Mouse (Mus musculus): ENCODE measurements at regions not wholly inside any gene's neighbourhood (a gene's known extent, or its start where the extent isn't known, plus 50 kb on each side); places are given as distances from the start of the nearest gene placed in this dataset.

GRCm38 (mm10) chr11:24305145-24305553, 227.3 kb downstream of the Bcl11a start:
- Histone ChIP-seq H3K9me3 (ENCODE audit: control insufficient read depth, low read length) (no peaks in the 10 kb centered on the region), H3K36me3 (ENCODE audit: control insufficient read depth, insufficient read depth, low read length) (no peaks in the 10 kb centered on the region), H3K4me1 (ENCODE audit: control insufficient read depth, insufficient read depth, low read length) (peaks cover 22% of the 10 kb centered on the region), H3K4me2 (ENCODE audit: low read depth) (peak overlapping the region; percentile 54), H3K9ac (ENCODE audit: low read length) (peak overlapping the region; percentile 37; the same call in 1 of the 2 replicates), H3K27ac (ENCODE audit: low read depth, low read length) (peak overlapping the region; percentile 45), H3K4me3 (ENCODE audit: low read depth, low read length) (peak overlapping the region; percentile 24), H3K27me3 (ENCODE audit: control insufficient read depth, insufficient read depth, low read length) (no peaks in the 10 kb centered on the region)
- peak; percentile 89 for ATAC-seq (ENCODE audit: insufficient read depth, low FRiP score, low TSS enrichment)
- DNase-seq (ENCODE audit: low spot score) = peak; percentile 87
- WGBS = 1% methylated on average over 17 of the region's 17 CpGs

DNA sequence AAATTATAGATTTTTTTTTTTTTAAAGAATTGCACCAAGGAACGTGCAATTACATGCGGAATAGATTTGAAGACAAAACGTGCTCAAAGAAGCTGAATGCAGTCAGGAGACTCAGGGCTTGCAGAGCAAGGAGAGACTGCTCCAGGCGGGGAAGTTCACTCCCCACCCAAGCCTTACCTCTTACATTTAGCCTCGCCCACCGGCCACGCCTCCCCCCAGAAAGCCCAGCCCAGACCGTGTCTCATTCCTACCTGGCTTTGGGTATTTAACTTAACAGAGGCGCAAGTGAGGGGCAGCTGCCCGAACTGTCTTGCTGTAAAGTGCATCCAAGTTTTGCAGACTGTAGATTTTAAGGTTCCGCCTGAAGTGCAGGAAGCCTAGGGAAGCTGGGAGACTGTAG, 227.8 kb downstream of the Bcl11a start:
- peak overlapping the region; percentile 45 for H3K27ac ChIP-seq (ENCODE audit: low read depth, low read length)
- H3K4me2 ChIP-seq (ENCODE audit: low read depth) = peak overlapping the region; percentile 54
- H3K27me3 ChIP-seq (ENCODE audit: control insufficient read depth, insufficient read depth, low read length) = no peaks in the 10 kb centered on the region
- H3K36me3 ChIP-seq (ENCODE audit: control insufficient read depth, insufficient read depth, low read length) = no peaks in the 10 kb centered on the region
- H3K9me3 ChIP-seq (ENCODE audit: control insufficient read depth, low read length) = no peaks in the 10 kb centered on the region; the same call in 1 of the 2 replicates
- peak overlapping the region; percentile 24 for H3K4me3 ChIP-seq (ENCODE audit: low read depth, low read length)
- DNase-seq (ENCODE audit: low spot score) (peak; percentile 46), ATAC-seq (ENCODE audit: insufficient read depth, low FRiP score, low TSS enrichment) (no peak)
- H3K4me1 ChIP-seq (ENCODE audit: control insufficient read depth, insufficient read depth, low read length) = peaks cover 22% of the 10 kb centered on the region
- 4% methylated on average over 11 of the region's 11 CpGs for WGBS
- no peak overlapping the region for H3K9ac ChIP-seq (ENCODE audit: low read length)

DNA sequence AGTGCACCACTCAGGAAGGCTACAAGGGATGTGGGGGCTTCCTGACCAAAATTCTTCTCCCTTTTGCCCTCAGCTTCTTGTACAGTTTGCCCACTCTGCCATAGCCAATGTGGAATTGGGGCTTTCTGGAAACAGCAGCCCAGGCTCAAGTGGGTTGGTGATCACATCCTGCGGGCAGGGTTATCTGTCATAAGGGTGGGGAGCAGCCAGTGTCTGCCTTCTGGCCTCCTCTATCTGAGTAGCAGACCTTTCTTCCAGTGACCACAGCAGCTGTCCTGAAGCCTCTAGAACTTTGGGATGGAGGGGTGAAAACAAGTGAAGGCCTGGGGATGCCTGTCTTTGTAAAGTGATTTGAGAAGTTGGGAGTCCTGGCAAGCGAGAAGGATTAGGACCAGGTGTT, 228.2 kb downstream of the Bcl11a start:
- WGBS = 80% methylated on average over 2 of the region's 2 CpGs
- Histone ChIP-seq H3K27ac (ENCODE audit: low read depth, low read length) (no peak overlapping the region), H3K27me3 (ENCODE audit: control insufficient read depth, insufficient read depth, low read length) (no peaks in the 10 kb centered on the region), H3K9ac (ENCODE audit: low read length) (no peak overlapping the region), H3K9me3 (ENCODE audit: control insufficient read depth, low read length) (no peaks in the 10 kb centered on the region; the same call in 1 of the 2 replicates), H3K4me3 (ENCODE audit: low read depth, low read length) (no peak overlapping the region), H3K36me3 (ENCODE audit: control insufficient read depth, insufficient read depth, low read length) (no peaks in the 10 kb centered on the region), H3K4me2 (ENCODE audit: low read depth) (peak overlapping the region; percentile 54; the same call in 1 of the 2 replicates), H3K4me1 (ENCODE audit: control insufficient read depth, insufficient read depth, low read length) (peaks cover 22% of the 10 kb centered on the region)
- ATAC-seq (ENCODE audit: insufficient read depth, low FRiP score, low TSS enrichment) (no peak), DNase-seq (ENCODE audit: low spot score) (no peak)

DNA sequence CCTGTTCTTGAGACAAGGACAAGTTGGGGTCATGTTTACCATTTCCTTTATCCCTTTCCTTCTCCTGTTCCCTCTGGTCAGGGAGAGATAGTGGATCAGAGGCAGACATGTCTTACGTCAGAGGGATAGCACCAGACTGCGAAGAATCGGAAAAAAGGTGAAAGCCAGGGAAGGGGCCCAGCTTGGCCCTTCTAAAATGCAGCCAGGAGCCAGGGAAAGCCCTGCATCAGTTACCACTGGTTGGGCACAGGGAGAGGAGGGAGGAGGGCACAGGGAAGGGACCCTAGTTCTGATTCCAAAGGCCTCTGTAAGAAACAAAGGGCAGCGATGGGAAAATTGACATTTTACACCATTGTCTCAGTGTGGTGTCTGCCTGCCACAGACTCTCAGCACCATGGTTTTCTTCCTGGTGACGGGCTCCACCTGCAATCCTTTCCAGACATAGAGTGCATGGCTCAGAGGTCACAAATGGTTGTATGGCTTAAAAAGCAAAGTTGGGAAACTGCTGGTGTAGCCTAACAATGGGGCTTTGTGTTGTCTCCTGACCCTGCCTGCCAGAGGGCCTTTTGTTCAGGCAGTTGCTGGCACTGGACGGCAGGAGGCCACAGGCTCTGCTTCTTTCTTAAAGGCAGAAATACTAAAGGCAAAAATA, 229.9 kb downstream of the Bcl11a start:
- whole genome bisulfite sequencing = 30% methylated on average over 6 of the region's 6 CpGs
- H3K9ac ChIP-seq (ENCODE audit: low read length) = no peak overlapping the region
- no peaks in the 10 kb centered on the region for H3K27me3 ChIP-seq (ENCODE audit: control insufficient read depth, insufficient read depth, low read length)
- no peaks in the 10 kb centered on the region; the same call in 1 of the 2 replicates for H3K9me3 ChIP-seq (ENCODE audit: control insufficient read depth, low read length)
- H3K27ac ChIP-seq (ENCODE audit: low read depth, low read length) = peak overlapping the region; percentile 70
- ATAC-seq (ENCODE audit: insufficient read depth, low FRiP score, low TSS enrichment) (peak; percentile 33), DNase-seq (ENCODE audit: low spot score) (peak; percentile 61)
- H3K4me1 ChIP-seq (ENCODE audit: control insufficient read depth, insufficient read depth, low read length) = peaks cover 22% of the 10 kb centered on the region
- H3K4me3 ChIP-seq (ENCODE audit: low read depth, low read length) = no peak overlapping the region
- H3K36me3 ChIP-seq (ENCODE audit: control insufficient read depth, insufficient read depth, low read length) = no peaks in the 10 kb centered on the region
- no peak overlapping the region for H3K4me2 ChIP-seq (ENCODE audit: low read depth)

GRCm38 (mm10) chr11:24308253-24308633, 230.4 kb downstream of the Bcl11a start:
- no peak overlapping the region for H3K9ac ChIP-seq (ENCODE audit: low read length)

GRCm38 (mm10) chr11:24314046-24314445, 236.2 kb downstream of the Bcl11a start:
- Histone ChIP-seq H3K27me3 (ENCODE audit: control insufficient read depth, insufficient read depth, low read length) (no peaks in the 10 kb centered on the region), H3K4me1 (ENCODE audit: control insufficient read depth, insufficient read depth, low read length) (no peaks in the 10 kb centered on the region), H3K9ac (ENCODE audit: low read length) (no peak overlapping the region), H3K4me2 (ENCODE audit: low read depth) (no peak overlapping the region), H3K9me3 (ENCODE audit: control insufficient read depth, low read length) (no peaks in the 10 kb centered on the region; the same call in 1 of the 2 replicates), H3K4me3 (ENCODE audit: low read depth, low read length) (no peak overlapping the region), H3K27ac (ENCODE audit: low read depth, low read length) (no peak overlapping the region), H3K36me3 (ENCODE audit: control insufficient read depth, insufficient read depth, low read length) (no peaks in the 10 kb centered on the region)
- 91% methylated on average over 1 of the region's 1 CpGs for WGBS
- DNase-seq (ENCODE audit: low spot score) = no peak
- no peak for ATAC-seq (ENCODE audit: insufficient read depth, low FRiP score, low TSS enrichment)

More at GRCm38 (mm10) chr11:24308253-24308633, 230.4 kb downstream of the Bcl11a start:
- Histone ChIP-seq H3K4me2 (ENCODE audit: low read depth) (no peak overlapping the region), H3K27me3 (ENCODE audit: control insufficient read depth, insufficient read depth, low read length) (no peaks in the 10 kb centered on the region), H3K9me3 (ENCODE audit: control insufficient read depth, low read length) (no peaks in the 10 kb centered on the region; the same call in 1 of the 2 replicates), H3K4me1 (ENCODE audit: control insufficient read depth, insufficient read depth, low read length) (peaks cover 22% of the 10 kb centered on the region), H3K36me3 (ENCODE audit: control insufficient read depth, insufficient read depth, low read length) (no peaks in the 10 kb centered on the region), H3K4me3 (ENCODE audit: low read depth, low read length) (no peak overlapping the region), H3K27ac (ENCODE audit: low read depth, low read length) (peak overlapping the region; percentile 70)
- ATAC-seq (ENCODE audit: insufficient read depth, low FRiP score, low TSS enrichment) (peak; percentile 21), DNase-seq (ENCODE audit: low spot score) (no peak)
- WGBS = 8% methylated on average over 1 of the region's 1 CpGs

- no peak for DNase-seq (ENCODE audit: low spot score)
Observed at GRCm38 (mm10) chr11:24315582-24315981, 237.7 kb downstream of the Bcl11a start.

DNA sequence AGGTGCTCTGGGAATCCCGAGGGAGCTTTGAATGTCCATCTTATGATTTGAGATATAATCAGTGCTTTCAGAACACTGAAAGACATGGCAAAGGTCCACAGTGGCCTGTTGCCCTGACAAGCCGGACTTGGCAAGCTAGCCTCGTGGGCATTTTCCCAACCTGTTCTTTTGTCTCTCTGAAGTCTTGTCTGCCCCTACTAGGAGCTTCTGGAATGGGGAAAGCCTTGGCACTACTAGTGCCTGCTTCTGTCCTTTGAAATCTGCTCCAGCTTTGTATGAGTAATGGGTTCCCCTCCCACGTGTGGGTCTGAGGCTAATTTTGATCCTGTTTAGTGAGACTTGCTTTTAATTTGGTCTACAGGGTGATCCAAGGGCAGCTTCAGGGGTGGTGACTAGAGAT, 238.3 kb downstream of the Bcl11a start:
- H3K4me2 ChIP-seq (ENCODE audit: low read depth) = no peak overlapping the region
- H3K36me3 ChIP-seq (ENCODE audit: control insufficient read depth, insufficient read depth, low read length) = no peaks in the 10 kb centered on the region
- ATAC-seq (ENCODE audit: insufficient read depth, low FRiP score, low TSS enrichment) (no peak), DNase-seq (ENCODE audit: low spot score) (no peak)
- H3K4me3 ChIP-seq (ENCODE audit: low read depth, low read length) = no peak overlapping the region
- H3K9me3 ChIP-seq (ENCODE audit: control insufficient read depth, low read length) = no peaks in the 10 kb centered on the region
- H3K27ac ChIP-seq (ENCODE audit: low read depth, low read length) = no peak overlapping the region
- H3K4me1 ChIP-seq (ENCODE audit: control insufficient read depth, insufficient read depth, low read length) = no peaks in the 10 kb centered on the region
- no peaks in the 10 kb centered on the region for H3K27me3 ChIP-seq (ENCODE audit: control insufficient read depth, insufficient read depth, low read length)
- WGBS = 83% methylated on average over 4 of the region's 4 CpGs
- H3K9ac ChIP-seq (ENCODE audit: low read length) = no peak overlapping the region

More at GRCm38 (mm10) chr11:24315582-24315981, 237.7 kb downstream of the Bcl11a start:
- no peak for ATAC-seq (ENCODE audit: insufficient read depth, low FRiP score, low TSS enrichment)
- no peaks in the 10 kb centered on the region for H3K27me3 ChIP-seq (ENCODE audit: control insufficient read depth, insufficient read depth, low read length)
- no peaks in the 10 kb centered on the region; the same call in 1 of the 2 replicates for H3K9me3 ChIP-seq (ENCODE audit: control insufficient read depth, low read length)
- no peaks in the 10 kb centered on the region for H3K4me1 ChIP-seq (ENCODE audit: control insufficient read depth, insufficient read depth, low read length)
- H3K4me3 ChIP-seq (ENCODE audit: low read depth, low read length) = no peak overlapping the region
- no peaks in the 10 kb centered on the region for H3K36me3 ChIP-seq (ENCODE audit: control insufficient read depth, insufficient read depth, low read length)
- H3K9ac ChIP-seq (ENCODE audit: low read length) = no peak overlapping the region
- WGBS = 79% methylated on average over 3 of the region's 3 CpGs
- no peak overlapping the region for H3K27ac ChIP-seq (ENCODE audit: low read depth, low read length)
- no peak overlapping the region for H3K4me2 ChIP-seq (ENCODE audit: low read depth)
